ENCODE assay signal across 28 mouse cellular contexts in the genomic region with DNA sequence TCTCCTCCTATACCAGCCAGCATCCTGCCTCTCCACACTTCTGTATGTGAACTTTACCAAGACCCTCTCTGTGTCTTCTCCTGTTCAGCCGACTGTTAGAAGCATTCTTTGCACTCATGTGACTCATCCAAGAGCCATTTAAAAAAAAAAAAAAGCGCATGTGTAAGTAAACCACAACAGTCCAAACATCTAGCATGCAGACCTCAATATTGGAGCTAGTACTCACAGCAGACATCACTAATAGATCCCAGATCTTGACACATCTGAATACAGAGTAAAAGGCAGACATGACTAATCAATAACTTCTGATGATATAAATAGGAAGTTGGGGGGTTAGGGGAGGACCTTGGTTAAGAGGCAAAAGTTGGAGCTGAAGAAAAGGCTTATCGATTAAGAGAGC. TPM values are rescaled to one million over a fixed set of nuclear protein-coding genes. Genes with fewer than 3 reads are reported as not detected.
DNase-seq lines count a peak whose midpoint lies in the region; ATAC-seq and TF ChIP-seq lines count a peak whose summit lies in the region.
"Had no signal": no experiment of that assay in that cellular context is flagged by ENCODE, and none has a peak within 500 bp of the region (broad histone marks: within the 10 kb centered on the region; RNA-seq: fewer than 3 reads in every experiment).

No protein-coding gene starts in this region.

- no peak for ATAC-seq in forebrain, postnatal 0 days
- ATAC-seq: CD4-positive, CD25-positive, alpha-beta regulatory T cell, adult 4 months; forebrain, embryonic 13.5 days; forebrain, embryonic 16.5 days; hindbrain, embryonic 16.5 days; intestine, embryonic 15.5 days had no signal

- H3K27ac ChIP-seq in forebrain, postnatal 0 days (ENCODE audit: low read depth, low read length): no peak overlapping the region
- H3K27ac ChIP-seq in limb, embryonic 10.5 days: no peak overlapping the region
- H3K27ac ChIP-seq: embryonic facial prominence, embryonic 13.5 days; forebrain, embryonic 10.5 days; forebrain, embryonic 13.5 days; heart, embryonic 15.5 days; hindbrain, embryonic 10.5 days; hindbrain, embryonic 13.5 days; intestine, embryonic 15.5 days had no signal

- H3ac ChIP-seq in myocyte (ENCODE audit: control insufficient read depth, insufficient read length): no peak overlapping the region

- H3K9me3 ChIP-seq in forebrain, postnatal 0 days (ENCODE audit: low read length): no peaks in the 10 kb centered on the region
- H3K9me3 ChIP-seq in limb, embryonic 10.5 days (replicated peaks): no peaks in the 10 kb centered on the region
- H3K9me3 ChIP-seq: embryonic facial prominence, embryonic 13.5 days; forebrain, embryonic 10.5 days; forebrain, embryonic 13.5 days; heart, embryonic 12.5 days; heart, embryonic 15.5 days; hindbrain, embryonic 10.5 days; hindbrain, embryonic 13.5 days; intestine, embryonic 15.5 days had no signal

- H3K4me3 ChIP-seq in myocyte: no peak overlapping the region
- H3K4me3 ChIP-seq in forebrain, postnatal 0 days (ENCODE audit: low read depth, low read length): no peak overlapping the region
- H3K4me3 ChIP-seq in limb, embryonic 10.5 days: no peak overlapping the region
- H3K4me3 ChIP-seq: embryonic facial prominence, embryonic 13.5 days; forebrain, embryonic 10.5 days; forebrain, embryonic 13.5 days; heart, embryonic 12.5 days; heart, embryonic 15.5 days; hindbrain, embryonic 10.5 days; hindbrain, embryonic 13.5 days; intestine, embryonic 15.5 days had no signal

- DNase-seq in 3T3-L1 (ENCODE audit: low read depth, low spot score): peak; percentile 89
- DNase-seq in 416B (ENCODE audit: low read depth): peak; percentile 42
- peak; percentile 27 for DNase-seq in MN1 (ENCODE audit: low spot score)
- DNase-seq in forebrain, postnatal 0 days: no peak
- no peak for DNase-seq in limb, embryonic 10.5 days (ENCODE audit: low spot score)
- DNase-seq: adrenal gland, adult 2 months; adrenal gland, postnatal 14 days; B cell, adult 2 months; cerebellum, adult 11 months; cerebellum, adult 2 months; cerebellum, adult 9-11 months; cerebellum, postnatal 25 days; gastrocnemius, postnatal 25 days; heart, adult 18-20 months; heart, postnatal 10 days; heart, postnatal 36 days had no signal

- 93% methylated on average over 3 of the region's 3 CpGs for WGBS in forebrain, postnatal 0 days
- 96% methylated on average over 3 of the region's 3 CpGs for WGBS in limb, embryonic 10.5 days

- H3K9ac ChIP-seq in forebrain, postnatal 0 days: no peak overlapping the region
- H3K9ac ChIP-seq: embryonic facial prominence, embryonic 13.5 days; forebrain, embryonic 13.5 days; heart, embryonic 12.5 days; heart, embryonic 15.5 days; hindbrain, embryonic 13.5 days; intestine, embryonic 15.5 days had no signal

- no peak for TF ChIP-seq CTCF in forebrain, postnatal 0 days (IDR thresholded peaks at IDR 0.05; ENCODE audit: low read depth)

- H3K36me3 ChIP-seq in myocyte (ENCODE audit: control insufficient read depth, insufficient read depth): peaks cover 11% of the 10 kb centered on the region
- H3K36me3 ChIP-seq in forebrain, postnatal 0 days (ENCODE audit: insufficient read depth): peaks cover 83% of the 10 kb centered on the region
- peaks cover 100% of the 10 kb centered on the region for H3K36me3 ChIP-seq in limb, embryonic 10.5 days

- H3K79me2 ChIP-seq in myocyte (ENCODE audit: control insufficient read depth, insufficient read depth): peaks cover 4% of the 10 kb centered on the region

- no peaks in the 10 kb centered on the region for H3K27me3 ChIP-seq in myocyte (ENCODE audit: control insufficient read depth, insufficient read depth, insufficient read length)
- H3K27me3 ChIP-seq in forebrain, postnatal 0 days (ENCODE audit: insufficient read depth, low read length): no peaks in the 10 kb centered on the region
- no peaks in the 10 kb centered on the region for H3K27me3 ChIP-seq in limb, embryonic 10.5 days (ENCODE audit: low read depth, poor library complexity, severe bottlenecking)
- H3K27me3 ChIP-seq: embryonic facial prominence, embryonic 13.5 days; forebrain, embryonic 13.5 days; heart, embryonic 12.5 days; heart, embryonic 15.5 days; hindbrain, embryonic 13.5 days; intestine, embryonic 15.5 days had no signal

- peak overlapping the region; percentile 3 for H3K4me2 ChIP-seq in myocyte (ENCODE audit: low read depth)
- no peak overlapping the region for H3K4me2 ChIP-seq in forebrain, postnatal 0 days (ENCODE audit: low read depth)
- H3K4me2 ChIP-seq: embryonic facial prominence, embryonic 13.5 days; forebrain, embryonic 13.5 days; heart, embryonic 12.5 days; heart, embryonic 15.5 days; hindbrain, embryonic 13.5 days; intestine, embryonic 15.5 days had no signal

- TF ChIP-seq POLR2A in myocyte (IDR thresholded peaks at IDR 0.05; ENCODE audit: insufficient read length, low read depth): no peak

- no peaks in the 10 kb centered on the region for H3K4me1 ChIP-seq in forebrain, postnatal 0 days (ENCODE audit: insufficient read depth)
- no peaks in the 10 kb centered on the region for H3K4me1 ChIP-seq in limb, embryonic 10.5 days
- H3K4me1 ChIP-seq: embryonic facial prominence, embryonic 13.5 days; forebrain, embryonic 10.5 days; forebrain, embryonic 13.5 days; heart, embryonic 12.5 days; heart, embryonic 15.5 days; hindbrain, embryonic 10.5 days; hindbrain, embryonic 13.5 days; intestine, embryonic 15.5 days had no signal

TF ChIP-seq in myocyte, 11 proteins besides CTCF, POLR2A, EP300 and RAD21:
- TF ChIP-seq MYOG (IDR thresholded peaks at IDR 0.05; ENCODE audit: control insufficient read depth in 1 of 3, insufficient read depth in 1 of 3, insufficient read length in 2 of 3, low read depth in 2 of 3) (no peak), CEBPB (IDR thresholded peaks at IDR 0.05; ENCODE audit: insufficient read depth, poor library complexity, severe bottlenecking) (no peak), TCF12 (IDR thresholded peaks at IDR 0.05; ENCODE audit: insufficient read depth, poor library complexity, severe bottlenecking) (no peak), MAX (IDR thresholded peaks at IDR 0.05; ENCODE audit: low read depth) (no peak), MYOD1 (IDR thresholded peaks at IDR 0.05; ENCODE audit: control insufficient read depth in 1 of 3, insufficient read length in 2 of 3, low read depth in 2 of 3) (no peak), E2F4 (IDR thresholded peaks at IDR 0.05; ENCODE audit: insufficient read depth) (no peak), SRF (IDR thresholded peaks at IDR 0.05; ENCODE audit: control insufficient read depth, insufficient read length, low read depth) (no peak), TCF3 (IDR thresholded peaks at IDR 0.05; ENCODE audit: insufficient read length, low read depth) (no peak), POLR2AphosphoS2 (IDR thresholded peaks at IDR 0.05; ENCODE audit: insufficient read length, low read depth) (no peak), REST (IDR thresholded peaks at IDR 0.05; ENCODE audit: insufficient read depth, insufficient read length) (no peak), USF1 (IDR thresholded peaks at IDR 0.05; ENCODE audit: low read depth) (no peak)

RNA-seq across cellular contexts. Expression of gene Prr12, which starts 17.1 kb away (rescaled TPM):
- polyA plus RNA-seq in myocyte (2012; fragmentation: generic; extraction: Trizol): 10.2 TPM
- total RNA-seq in forebrain, postnatal 0 days (2014; rRNA removed): 12.6 and 14.0 TPM in 2 replicates
- polyA plus RNA-seq in forebrain, postnatal 0 days (2015; fragmentation: Nextera tagmentation; extraction: Ambion mirVana): 4.9 and 8.2 TPM in 2 replicates
- polyA plus RNA-seq in limb, embryonic 10.5 days (2016; fragmentation: Nextera tagmentation; extraction: Ambion mirVana): 16.3 and 18.1 TPM in 2 replicates

RNA-seq across cellular contexts. Expression of gene Rras, which starts 17.9 kb away (rescaled TPM):
- polyA plus RNA-seq in myocyte (2012; fragmentation: generic; extraction: Trizol): 127 TPM
- 2.9 and 4.2 TPM in 2 replicates for total RNA-seq in forebrain, postnatal 0 days (2014; rRNA removed)
- 10.6 and 13.1 TPM in 2 replicates for polyA plus RNA-seq in forebrain, postnatal 0 days (2015; fragmentation: Nextera tagmentation; extraction: Ambion mirVana)
- polyA plus RNA-seq in limb, embryonic 10.5 days (2016; fragmentation: Nextera tagmentation; extraction: Ambion mirVana): 15.6 and 18.3 TPM in 2 replicates

RNA-seq across cellular contexts. Expression of gene Scaf1, which starts 19.5 kb away (rescaled TPM):
- 56.7 TPM for polyA plus RNA-seq in myocyte (2012; fragmentation: generic; extraction: Trizol)
- total RNA-seq in forebrain, postnatal 0 days (2014; rRNA removed): 58.7 and 72.5 TPM in 2 replicates
- polyA plus RNA-seq in forebrain, postnatal 0 days (2015; fragmentation: Nextera tagmentation; extraction: Ambion mirVana): 43.4 and 50.0 TPM in 2 replicates
- polyA plus RNA-seq in limb, embryonic 10.5 days (2016; fragmentation: Nextera tagmentation; extraction: Ambion mirVana): 47.8 and 50.6 TPM in 2 replicates

RNA-seq across cellular contexts. Expression of gene Nosip, which starts 26.6 kb away (rescaled TPM):
- 66.1 TPM for polyA plus RNA-seq in myocyte (2012; fragmentation: generic; extraction: Trizol)
- total RNA-seq in forebrain, postnatal 0 days (2014; rRNA removed): 75.2 and 76.4 TPM in 2 replicates
- polyA plus RNA-seq in forebrain, postnatal 0 days (2015; fragmentation: Nextera tagmentation; extraction: Ambion mirVana): 74.3 and 75.2 TPM in 2 replicates
- 80.4 and 81.2 TPM in 2 replicates for polyA plus RNA-seq in limb, embryonic 10.5 days (2016; fragmentation: Nextera tagmentation; extraction: Ambion mirVana)

RNA-seq across cellular contexts. Expression of gene Prrg2, which starts 26.8 kb away (rescaled TPM):
- 12.9 TPM for polyA plus RNA-seq in myocyte (2012; fragmentation: generic; extraction: Trizol)
- total RNA-seq in forebrain, postnatal 0 days (2014; rRNA removed): 6.3 and 15.9 TPM in 2 replicates
- 14.9 and 15.1 TPM in 2 replicates for polyA plus RNA-seq in forebrain, postnatal 0 days (2015; fragmentation: Nextera tagmentation; extraction: Ambion mirVana)
- polyA plus RNA-seq in limb, embryonic 10.5 days (2016; fragmentation: Nextera tagmentation; extraction: Ambion mirVana): 16.8 and 24.8 TPM in 2 replicates

Comparison
In these comparisons a context has a peak if more than half of its experiments do, and no peak if none do; other contexts are left out.
1. DNase-seq: peak in 3T3-L1 (single experiment), 416B (single experiment) and MN1 (single experiment); none in forebrain, postnatal 0 days (single experiment) and limb, embryonic 10.5 days (single experiment).